Mouse (Mus musculus): ENCODE measurements around the gene Madcam1. TPM values are rescaled to one million over a fixed set of nuclear protein-coding genes. Genes with fewer than 3 reads are reported as not detected.
A peak's percentile ranks its signal among the peaks of the same experiment; 100 is the strongest.

The Madcam1 gene
- total and polyA plus RNA-seq, 3 experiments = 61.9 to 171 (median 110) TPM

DNA sequence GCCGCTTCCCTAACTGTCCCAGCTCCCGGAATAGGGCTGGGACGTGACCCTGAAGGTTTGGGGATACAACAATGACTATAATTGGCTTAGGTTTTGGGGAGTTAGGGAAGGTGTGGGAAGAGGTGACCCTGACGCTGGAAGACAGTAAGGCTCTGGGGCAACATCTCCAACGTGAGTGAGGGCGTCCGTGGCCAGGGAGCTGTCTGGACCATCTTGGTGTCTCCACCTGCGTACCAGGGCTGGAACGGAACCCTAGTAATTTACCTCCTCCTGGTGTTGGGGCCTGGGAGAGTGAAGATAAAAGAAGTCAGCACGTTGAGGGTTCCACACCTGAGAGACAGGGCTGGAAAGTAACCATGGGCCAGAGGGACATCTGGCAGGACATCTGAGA, 40.6 kb downstream of the Madcam1 start:
- TF ChIP-seq EP300 (IDR thresholded peaks at IDR 0.05; ENCODE audit: low read length) (no peak), POLR2A (IDR thresholded peaks at IDR 0.05; ENCODE audit: low read depth, low read length) (no peak), MXI1 (IDR thresholded peaks at IDR 0.05; ENCODE audit: low read depth, low read length) (0 out of 2 replicates have a peak, but pooled peaks have one; percentile 5), IRF4 (IDR thresholded peaks at IDR 0.05; ENCODE audit: low read depth, low read length) (no peak), HCFC1 (IDR thresholded peaks at IDR 0.05; ENCODE audit: low read depth, low read length) (no peak), CTCF (conservative IDR thresholded peaks at IDR 0.05 in 1 of 2, IDR thresholded peaks at IDR 0.05 in 1 of 2; ENCODE audit: low read depth in 2 of 2, low read length in 2 of 2) (no peak)
- peak overlapping the region; percentile 64 for H3K4me2 ChIP-seq (ENCODE audit: insufficient read depth, low read depth, poor library complexity, severe bottlenecking)
- H3K4me3 ChIP-seq (replicated peaks in 1 of 3; ENCODE audit: low read depth in 2 of 3, low read length in 2 of 3, poor library complexity in 1 of 3) = peak overlapping the region; percentile 82 to 94 (median 87)
- H3K27ac ChIP-seq (ENCODE audit: insufficient read depth, low read depth) = no peak overlapping the region
- no peaks in the 10 kb centered on the region for H3K27me3 ChIP-seq (replicated peaks)
- in situ Hi-C loops (cut with MboI; ENCODE audit: low pct_ligation_motif_present, low pct_unique_long_range_greater_than_20kb, low sequenced_read_pairs) = no loop called here
- dilution Hi-C loops (cut with MboI; ENCODE audit: extremely low pct_ligation_motif_present, extremely low pct_unique_long_range_greater_than_20kb, low sequenced_read_pairs) = no loop called here
- DNase-seq (ENCODE audit: extremely low read depth) = no peak
- H3K36me3 ChIP-seq (replicated peaks in 1 of 2; ENCODE audit: control insufficient read depth in 1 of 2, insufficient read depth in 1 of 2, low read length in 1 of 2) = peaks cover 18 to 43% of the 10 kb centered on the region in 2 experiments
- peaks cover 21 to 33% of the 10 kb centered on the region in 2 experiments for H3K4me1 ChIP-seq (ENCODE audit: control insufficient read depth in 1 of 2, insufficient read depth in 2 of 2)
- H3K9me3 ChIP-seq (replicated peaks; ENCODE audit: low read length) = no peaks in the 10 kb centered on the region
- peak overlapping the region; percentile 95 for H3K9ac ChIP-seq (ENCODE audit: insufficient read depth, low read depth)
- peaks cover 46% of the 10 kb centered on the region for H3K79me2 ChIP-seq (replicated peaks; ENCODE audit: control insufficient read depth, extremely low read depth, insufficient read depth, poor library complexity, severe bottlenecking)

DNA sequence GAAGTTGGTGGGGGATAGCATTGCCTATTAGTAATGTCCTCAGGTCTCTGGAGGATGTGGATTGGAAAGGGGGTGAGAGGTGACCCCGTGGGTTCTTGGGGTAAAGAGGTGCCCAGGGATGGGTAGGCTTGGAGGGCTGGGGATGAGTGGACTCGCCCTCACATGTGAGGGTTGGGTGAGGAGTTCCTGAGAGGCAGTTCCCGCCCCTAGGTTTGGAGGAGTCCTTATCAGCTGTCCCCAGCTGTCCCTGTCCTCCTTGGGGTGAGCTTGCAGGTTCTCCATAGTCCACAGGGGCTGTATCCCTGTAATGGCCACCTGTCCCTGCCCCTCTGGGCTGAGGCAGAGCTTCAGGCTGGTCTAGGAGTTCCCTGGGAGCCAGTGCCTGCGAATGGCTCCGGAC, 41.6 kb downstream of the Madcam1 start:
- dilution Hi-C loops (cut with MboI; ENCODE audit: extremely low pct_ligation_motif_present, extremely low pct_unique_long_range_greater_than_20kb, low sequenced_read_pairs) = no loop called here
- Histone ChIP-seq H3K36me3 (replicated peaks in 1 of 2; ENCODE audit: control insufficient read depth in 1 of 2, insufficient read depth in 1 of 2, low read length in 1 of 2) (peaks cover 28 to 53% of the 10 kb centered on the region in 2 experiments), H3K79me2 (replicated peaks; ENCODE audit: control insufficient read depth, extremely low read depth, insufficient read depth, poor library complexity, severe bottlenecking) (peaks cover 46% of the 10 kb centered on the region), H3K27me3 (replicated peaks) (no peaks in the 10 kb centered on the region), H3K27ac (ENCODE audit: insufficient read depth, low read depth) (no peak overlapping the region), H3K9me3 (replicated peaks; ENCODE audit: low read length) (no peaks in the 10 kb centered on the region), H3K4me1 (ENCODE audit: control insufficient read depth in 1 of 2, insufficient read depth in 2 of 2) (peaks cover 21 to 33% of the 10 kb centered on the region in 2 experiments), H3K4me2 (ENCODE audit: insufficient read depth, low read depth, poor library complexity, severe bottlenecking) (peak overlapping the region; percentile 64), H3K4me3 (replicated peaks in 1 of 3; ENCODE audit: low read depth in 2 of 3, low read length in 2 of 3, poor library complexity in 1 of 3) (peak overlapping the region; percentile 11 to 94 (median 87)), H3K9ac (ENCODE audit: insufficient read depth, low read depth) (peak overlapping the region; percentile 95)
- TF ChIP-seq KAT2A (IDR thresholded peaks at IDR 0.05; ENCODE audit: insufficient replicate concordance, low read length) (no peak), POLR2A (IDR thresholded peaks at IDR 0.05; ENCODE audit: low read depth, low read length) (peak; percentile 12; the same call in 1 of the 2 replicates)
- no peak for DNase-seq (ENCODE audit: extremely low read depth)
- in situ Hi-C loops (cut with MboI; ENCODE audit: low pct_ligation_motif_present, low pct_unique_long_range_greater_than_20kb, low sequenced_read_pairs) = no loop called here

- H3K36me3 ChIP-seq (replicated peaks in 1 of 2; ENCODE audit: control insufficient read depth in 1 of 2, insufficient read depth in 1 of 2, low read length in 1 of 2) = peaks cover 34 to 59% of the 10 kb centered on the region in 2 experiments
- H3K4me3 ChIP-seq (replicated peaks in 1 of 3; ENCODE audit: low read depth in 2 of 3, low read length in 2 of 3, poor library complexity in 1 of 3) = peak overlapping the region in 2 of 3 experiments; percentile 87 to 94
- dilution Hi-C loops (cut with MboI; ENCODE audit: extremely low pct_ligation_motif_present, extremely low pct_unique_long_range_greater_than_20kb, low sequenced_read_pairs) = no loop called here
- H3K4me2 ChIP-seq (ENCODE audit: insufficient read depth, low read depth, poor library complexity, severe bottlenecking) = peak overlapping the region; percentile 64
- H3K4me1 ChIP-seq (ENCODE audit: control insufficient read depth in 1 of 2, insufficient read depth in 2 of 2) = peaks cover 21 to 33% of the 10 kb centered on the region in 2 experiments
- no peaks in the 10 kb centered on the region for H3K9me3 ChIP-seq (replicated peaks; ENCODE audit: low read length)
- peak overlapping the region; percentile 12; the same call in 1 of the 2 replicates for H3K27ac ChIP-seq (ENCODE audit: insufficient read depth, low read depth)
- in situ Hi-C loops (cut with MboI; ENCODE audit: low pct_ligation_motif_present, low pct_unique_long_range_greater_than_20kb, low sequenced_read_pairs) = no loop called here
- peaks cover 46% of the 10 kb centered on the region for H3K79me2 ChIP-seq (replicated peaks; ENCODE audit: control insufficient read depth, extremely low read depth, insufficient read depth, poor library complexity, severe bottlenecking)
- no peaks in the 10 kb centered on the region for H3K27me3 ChIP-seq (replicated peaks)
- DNase-seq (ENCODE audit: extremely low read depth) = no peak
- peak overlapping the region; percentile 95 for H3K9ac ChIP-seq (ENCODE audit: insufficient read depth, low read depth)
- TF ChIP-seq GABPA (IDR thresholded peaks at IDR 0.05; ENCODE audit: insufficient replicate concordance, low read depth, low read length) = no peak
- TF ChIP-seq CHD2 (IDR thresholded peaks at IDR 0.05; ENCODE audit: low read length) = no peak
- no peak for TF ChIP-seq SIN3A (IDR thresholded peaks at IDR 0.05; ENCODE audit: low read length)
- no peak for TF ChIP-seq NELFE (IDR thresholded peaks at IDR 0.05; ENCODE audit: low read depth, low read length)
- no peak for TF ChIP-seq BHLHE40 (IDR thresholded peaks at IDR 0.05; ENCODE audit: low read depth, low read length)
- TF ChIP-seq E2F4 (IDR thresholded peaks at IDR 0.05; ENCODE audit: insufficient replicate concordance, low read depth, low read length) = no peak
- TF ChIP-seq USF1 (IDR thresholded peaks at IDR 0.05; ENCODE audit: low read depth, low read length) = peak; percentile 51
- no peak for TF ChIP-seq CHD1 (IDR thresholded peaks at IDR 0.05; ENCODE audit: low read depth, low read length)
- no peak for TF ChIP-seq TBP (conservative IDR thresholded peaks at IDR 0.05; ENCODE audit: low read depth, low read length)
- TF ChIP-seq ZMIZ1 (IDR thresholded peaks at IDR 0.05; ENCODE audit: low read depth, low read length) = no peak
- no peak for TF ChIP-seq MYC (IDR thresholded peaks at IDR 0.05; ENCODE audit: low read depth, low read length)
- TF ChIP-seq SMC3 (IDR thresholded peaks at IDR 0.05; ENCODE audit: low read depth, low read length) = no peak
- no peak for TF ChIP-seq RAD21 (IDR thresholded peaks at IDR 0.05; ENCODE audit: low read depth, low read length)
- TF ChIP-seq JUND (conservative IDR thresholded peaks at IDR 0.05; ENCODE audit: low read depth, low read length) = no peak
- TF ChIP-seq MEF2A (IDR thresholded peaks at IDR 0.05; ENCODE audit: borderline replicate concordance, low read depth, low read length) = no peak
- TF ChIP-seq MAFK (IDR thresholded peaks at IDR 0.05; ENCODE audit: insufficient replicate concordance, low read length) = no peak
- TF ChIP-seq RCOR1 (conservative IDR thresholded peaks at IDR 0.05; ENCODE audit: low read depth, low read length) = no peak
- peak; percentile 11; the same call in 1 of the 2 replicates for TF ChIP-seq JUN (IDR thresholded peaks at IDR 0.05; ENCODE audit: insufficient read depth, low read depth, low read length)
Measured at GRCm38 (mm10) chr10:79706406-79707094, 42.2 kb downstream of the Madcam1 start.
